Mouse (Mus musculus) forebrain, embryonic 11.5 days (tissue): ENCODE results near the gene Lactb. TPM values are rescaled to one million over a fixed set of nuclear protein-coding genes. Genes with fewer than 3 reads are reported as not detected.

Source experiments
- ATAC-seq: fragments of 200-750 bp; cut with Nextera tagmentation; replicated peaks from 2 replicates; pipeline ENCODE4 v1.8.0; 2017; ENCODE audit warnings: moderate TSS enrichment; ENCODE audit not compliant: low FRiP score
- DNase-seq: peaks from one replicate; pipeline ENCODE4 v3.0.0-alpha.2; 2017; ENCODE audit warnings: low spot score
- H3K27ac ChIP-seq: fragments of 300-500 bp; sonication (generic); 2 replicates; pipeline ENCODE4 v1.5.1; 2014; ENCODE audit warnings: low read depth, low read length
- H3K27me3 ChIP-seq: fragments of 300-500 bp; sonication (generic); 2 replicates; pipeline ENCODE4 v1.6.1; 2014; ENCODE audit warnings: mild to moderate bottlenecking, low read length, mixed read lengths; ENCODE audit not compliant: control insufficient read depth, insufficient read depth
- H3K36me3 ChIP-seq: fragments of 300-500 bp; sonication (generic); 2 replicates; pipeline ENCODE4 v1.6.1; 2014; ENCODE audit warnings: mild to moderate bottlenecking, low read length, moderate library complexity, mixed read lengths; ENCODE audit not compliant: control insufficient read depth, insufficient read depth
- H3K4me1 ChIP-seq: fragments of 300-500 bp; sonication (generic); replicated peaks from 2 replicates; pipeline ENCODE4 v1.6.1; 2014; ENCODE audit warnings: low read length, mixed read lengths; ENCODE audit not compliant: control insufficient read depth, insufficient read depth
- H3K4me2 ChIP-seq: fragments of 300-500 bp; sonication (generic); 2 replicates; pipeline ENCODE4 v1.6.1; 2014; ENCODE audit warnings: low read depth, mild to moderate bottlenecking, low read length, moderate library complexity, mixed read lengths; ENCODE audit not compliant: severe bottlenecking
- H3K4me3 ChIP-seq: fragments of 300-500 bp; sonication (generic); 2 replicates; pipeline ENCODE4 v1.5.1; 2014; ENCODE audit warnings: low read depth, low read length
- H3K9ac ChIP-seq: fragments of 300-500 bp; sonication (generic); 2 replicates; pipeline ENCODE4 v1.6.1; 2014; ENCODE audit warnings: low read length
- H3K9me3 ChIP-seq: fragments of 300-500 bp; sonication (generic); 2 replicates; pipeline ENCODE4 v1.6.1; 2016; ENCODE audit warnings: low read length, mixed read lengths; ENCODE audit not compliant: control insufficient read depth
- WGBS: fragments of 180-500 bp; shearing (Covaris S2); extraction: QIAGEN DNeasy Blood & Tissue Kit; methylation state at CpG from one replicate; pipeline ENCODE4 v1.1.7; 2014; 5-methylcytosine and 5-hydroxymethylcytosine counted together
- polyA plus RNA-seq: library from polyadenylated mRNA; unstranded; fragments of >200 nt; fragmentation: Nextera tagmentation; extraction: Ambion mirVana; gene quantifications from 2 replicates; pipeline ENCODE4 v1.2.1, GENCODE M21; 2014

Gene Lactb
- polyA plus RNA-seq, 1 experiment from 2014 or later: 11.1 TPM

- Histone ChIP-seq H3K4me1 (no peaks in the 10 kb centered on the region), H3K4me2 (no peak overlapping the region), H3K36me3 (no peaks in the 10 kb centered on the region), H3K4me3 (no peak overlapping the region), H3K9me3 (no peaks in the 10 kb centered on the region), H3K27ac (no peak overlapping the region), H3K9ac (no peak overlapping the region), H3K27me3 (no peaks in the 10 kb centered on the region)
- 89% methylated on average over 6 of the region's 6 CpGs for WGBS
- ATAC-seq (no peak), DNase-seq (peak; percentile 26)
These were observed 14.3 kb upstream of the Lactb start for GRCm38 (mm10) chr9:66989581-66989980.

DNA sequence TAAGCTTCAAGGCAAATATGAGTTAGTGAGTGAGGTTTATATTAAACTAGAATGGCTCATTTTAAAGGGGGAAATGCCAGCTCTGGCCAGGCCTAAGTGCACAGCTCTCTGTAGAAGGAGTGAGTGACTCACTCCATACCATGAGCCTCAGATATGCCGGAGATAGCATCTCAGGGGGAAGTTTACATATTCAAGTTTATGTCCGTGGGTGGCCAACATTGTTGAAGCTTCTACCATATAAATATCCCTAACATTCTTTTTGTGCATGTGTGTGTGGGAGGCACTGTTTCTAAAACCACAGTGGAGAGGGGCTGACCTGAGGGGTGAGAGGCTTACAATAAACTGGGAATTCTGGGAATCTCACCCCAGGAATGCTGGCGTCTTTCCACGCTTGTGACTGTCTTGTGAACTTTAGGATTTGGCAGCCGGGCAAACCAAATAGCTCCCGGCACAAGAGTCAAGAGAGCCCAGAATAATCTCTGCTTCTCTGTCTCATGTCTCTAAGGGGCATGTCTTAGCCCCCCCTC, 13.7 kb upstream of the Lactb start:
- ATAC-seq (no peak), DNase-seq (no peak)
- Histone ChIP-seq H3K9ac (no peak overlapping the region), H3K36me3 (no peaks in the 10 kb centered on the region), H3K4me3 (no peak overlapping the region), H3K4me1 (no peaks in the 10 kb centered on the region), H3K27me3 (no peaks in the 10 kb centered on the region), H3K9me3 (no peaks in the 10 kb centered on the region), H3K4me2 (no peak overlapping the region), H3K27ac (no peak overlapping the region)
- WGBS: 66% methylated on average over 6 of the region's 6 CpGs

DNA sequence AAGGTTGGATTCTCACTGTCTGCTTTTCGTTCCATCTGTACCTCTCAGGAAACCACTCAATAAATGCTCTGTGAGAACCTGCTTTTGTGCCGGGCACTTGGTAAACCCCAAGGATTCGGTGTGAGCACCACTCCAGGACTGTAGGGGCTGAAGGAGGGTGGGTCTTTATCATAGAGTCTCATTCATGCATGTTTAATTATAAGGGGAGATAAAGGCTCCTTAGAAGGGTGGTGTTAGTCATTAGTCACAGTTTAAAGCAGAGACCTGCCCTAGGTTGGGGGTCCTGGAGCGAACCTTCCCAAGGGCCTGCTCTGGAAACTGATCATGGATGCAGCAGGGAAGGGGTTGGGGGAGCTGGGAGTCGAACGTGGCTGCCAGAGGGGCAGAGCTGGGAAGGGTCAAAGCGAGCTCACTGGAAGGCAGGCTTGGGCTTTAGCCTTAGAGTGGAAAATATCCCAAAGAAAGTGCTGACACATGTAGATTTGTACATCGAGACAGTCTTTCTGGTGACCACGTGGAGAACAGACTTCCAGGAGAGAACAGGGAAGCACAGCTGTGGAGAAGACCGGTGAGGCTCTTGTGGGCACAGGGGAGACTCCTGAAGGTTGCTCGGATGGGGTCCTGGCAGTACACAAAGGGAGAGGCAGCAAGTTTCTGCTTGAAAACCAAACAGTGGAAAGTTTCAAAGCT, 13.1 kb upstream of the Lactb start:
- ATAC-seq (no peak), DNase-seq (no peak)
- no peak overlapping the region for H3K27ac ChIP-seq
- H3K27me3 ChIP-seq: no peaks in the 10 kb centered on the region
- WGBS: 62% methylated on average over 11 of the region's 11 CpGs
- H3K36me3 ChIP-seq: no peaks in the 10 kb centered on the region
- no peaks in the 10 kb centered on the region for H3K9me3 ChIP-seq
- H3K4me2 ChIP-seq: no peak overlapping the region
- no peak overlapping the region for H3K9ac ChIP-seq
- no peak overlapping the region for H3K4me3 ChIP-seq
- no peaks in the 10 kb centered on the region for H3K4me1 ChIP-seq

DNA sequence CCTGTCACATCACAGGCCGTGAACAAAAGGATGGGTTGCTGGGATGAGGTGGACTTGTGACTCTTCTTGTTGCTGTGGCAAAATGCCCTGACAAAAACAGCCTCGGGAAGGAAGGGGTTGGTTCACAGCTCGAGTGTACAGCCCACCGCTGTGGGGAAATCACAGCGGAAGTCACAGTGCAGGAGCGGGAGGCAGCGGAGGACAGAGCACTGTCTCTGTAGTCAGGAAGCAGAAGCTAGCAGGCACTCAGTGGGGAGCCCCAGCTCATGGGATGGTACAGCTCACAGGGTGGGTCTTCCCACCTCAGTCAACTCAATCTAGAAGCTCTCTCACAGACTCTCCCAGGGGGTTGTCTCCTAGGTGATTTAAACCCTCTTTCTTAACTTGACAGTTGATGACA, 10.1 kb upstream of the Lactb start:
- WGBS: 78% methylated on average over 7 of the region's 7 CpGs

DNA sequence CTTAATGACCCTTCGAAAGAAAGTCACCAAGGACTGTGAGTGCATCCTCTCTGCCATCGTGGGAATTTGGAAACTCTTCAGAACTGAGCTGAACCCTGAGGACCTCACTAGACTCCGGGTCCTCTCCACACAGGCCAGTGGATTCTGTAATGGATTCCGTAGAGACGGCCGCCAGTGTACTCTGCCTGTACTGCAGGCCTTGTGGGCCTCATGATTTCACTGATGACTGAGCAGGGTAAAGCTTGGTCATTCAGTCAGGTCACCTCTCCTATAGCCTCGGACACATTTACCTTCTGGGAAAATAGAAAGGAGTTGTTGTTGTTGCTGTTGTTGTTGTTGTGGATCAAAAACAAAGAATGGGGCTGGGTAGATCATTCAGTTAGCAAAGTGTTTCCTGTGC, 6.8 kb upstream of the Lactb start:
- ATAC-seq: no peak
- H3K27ac ChIP-seq: no peak overlapping the region
- H3K27me3 ChIP-seq: no peaks in the 10 kb centered on the region
- H3K4me3 ChIP-seq: no peak overlapping the region
- no peaks in the 10 kb centered on the region for H3K36me3 ChIP-seq
- H3K4me2 ChIP-seq: no peak overlapping the region
- 79% methylated on average over 7 of the region's 7 CpGs for WGBS
- H3K9me3 ChIP-seq: no peaks in the 10 kb centered on the region
- no peaks in the 10 kb centered on the region for H3K4me1 ChIP-seq
- no peak for DNase-seq
- H3K9ac ChIP-seq: no peak overlapping the region

More for the DNA sequence above, 10.1 kb upstream of the Lactb start:
- Histone ChIP-seq H3K4me3 (no peak overlapping the region), H3K9me3 (no peaks in the 10 kb centered on the region), H3K27ac (no peak overlapping the region), H3K4me2 (no peak overlapping the region), H3K27me3 (no peaks in the 10 kb centered on the region), H3K36me3 (no peaks in the 10 kb centered on the region), H3K4me1 (no peaks in the 10 kb centered on the region), H3K9ac (no peak overlapping the region)
- DNase-seq: no peak
- no peak for ATAC-seq

DNA sequence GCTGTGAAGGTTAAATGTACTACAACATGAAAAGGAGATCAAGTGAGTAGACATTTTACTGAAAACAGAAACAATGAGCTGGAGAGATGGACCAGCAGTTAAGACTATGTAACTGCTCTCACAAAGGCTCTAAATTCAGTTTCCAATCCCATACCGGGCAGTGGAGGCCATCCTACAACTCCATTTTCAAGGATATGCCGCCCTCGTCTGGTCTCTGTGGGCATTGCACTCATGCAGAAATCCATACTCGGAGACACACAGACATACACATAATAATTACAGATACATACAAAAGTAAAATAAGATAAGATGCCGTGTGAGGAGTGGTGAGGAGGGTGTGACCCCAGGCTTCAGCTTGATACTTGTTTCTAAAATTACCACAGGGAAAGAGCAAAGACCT, 5.2 kb upstream of the Lactb start:
- 10% methylated on average over 5 of the region's 5 CpGs for WGBS
- ATAC-seq: 0 out of 2 replicates have a peak, but pooled peaks have one; percentile 21
- Histone ChIP-seq H3K27ac (no peak overlapping the region), H3K9me3 (no peaks in the 10 kb centered on the region), H3K36me3 (no peaks in the 10 kb centered on the region), H3K4me1 (no peaks in the 10 kb centered on the region), H3K4me2 (no peak overlapping the region), H3K27me3 (no peaks in the 10 kb centered on the region), H3K9ac (no peak overlapping the region), H3K4me3 (no peak overlapping the region)
- peak; percentile 86 for DNase-seq

DNA sequence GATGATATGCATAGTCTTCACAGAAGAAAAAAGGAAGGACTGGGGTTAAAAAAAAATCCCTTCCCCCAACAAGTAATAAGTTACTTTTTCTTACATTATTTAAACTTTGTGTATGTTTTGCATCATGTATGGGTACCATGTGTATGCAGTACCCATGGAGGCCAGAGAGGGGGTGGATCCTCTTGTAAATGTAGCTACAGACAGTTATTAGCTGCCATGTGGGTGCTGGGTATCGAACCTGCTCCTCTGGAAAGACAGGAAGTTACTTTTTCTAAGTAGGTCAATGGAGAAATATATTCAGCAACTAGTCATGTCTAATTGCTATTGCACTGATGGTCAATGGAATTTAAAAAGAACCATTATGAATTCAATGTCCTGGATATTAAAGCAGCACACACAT, 3.2 kb upstream of the Lactb start:
- 91% methylated on average over 1 of the region's 1 CpGs for WGBS
- Histone ChIP-seq H3K36me3 (no peaks in the 10 kb centered on the region), H3K9ac (no peak overlapping the region), H3K4me1 (no peaks in the 10 kb centered on the region), H3K4me3 (no peak overlapping the region), H3K4me2 (no peak overlapping the region), H3K27ac (no peak overlapping the region), H3K9me3 (no peaks in the 10 kb centered on the region), H3K27me3 (no peaks in the 10 kb centered on the region)
- ATAC-seq (no peak), DNase-seq (no peak)

- 92% methylated on average over 1 of the region's 1 CpGs for WGBS
- no peak for DNase-seq
- Histone ChIP-seq H3K27me3 (no peaks in the 10 kb centered on the region), H3K4me1 (no peaks in the 10 kb centered on the region), H3K4me3 (no peak overlapping the region), H3K9ac (no peak overlapping the region), H3K4me2 (no peak overlapping the region), H3K27ac (no peak overlapping the region), H3K9me3 (no peaks in the 10 kb centered on the region), H3K36me3 (no peaks in the 10 kb centered on the region)
- ATAC-seq: no peak
These were observed 2.7 kb upstream of the Lactb start for GRCm38 (mm10) chr9:66977982-66978381.

GRCm38 (mm10) chr9:66977121-66977520, 1.8 kb upstream of the Lactb start:
- Histone ChIP-seq H3K4me3 (no peak overlapping the region), H3K4me1 (no peaks in the 10 kb centered on the region)
- WGBS: 79% methylated on average over 5 of the region's 5 CpGs

More at GRCm38 (mm10) chr9:66977121-66977520, 1.8 kb upstream of the Lactb start:
- Histone ChIP-seq H3K36me3 (no peaks in the 10 kb centered on the region), H3K9me3 (no peaks in the 10 kb centered on the region), H3K9ac (no peak overlapping the region), H3K4me2 (no peak overlapping the region), H3K27me3 (no peaks in the 10 kb centered on the region), H3K27ac (no peak overlapping the region)
- no peak for DNase-seq
- ATAC-seq: no peak
